Mouse (Mus musculus) limb, embryonic 10.5 days (tissue): Measurements from ENCODE around the gene Glra1. TPM values are rescaled to one million over a fixed set of nuclear protein-coding genes. Genes with fewer than 3 reads are reported as not detected.

Experiments used
- DNase-seq: peaks from one replicate; pipeline ENCODE4 v3.0.0-alpha.2; 2017; ENCODE audit warnings: low spot score
- H3K27ac ChIP-seq: fragments of 300-500 bp; sonication (generic); 2 replicates; pipeline ENCODE4 v1.5.1; 2016; ENCODE audit warnings: mild to moderate bottlenecking
- H3K27me3 ChIP-seq: fragments of 300-500 bp; sonication (generic); 2 replicates; pipeline ENCODE4 v1.6.1; 2016; ENCODE audit warnings: low read depth, mild to moderate bottlenecking; ENCODE audit not compliant: poor library complexity, severe bottlenecking
- H3K36me3 ChIP-seq: fragments of 300-500 bp; sonication (generic); 2 replicates; pipeline ENCODE4 v1.6.1; 2016; ENCODE audit warnings: mild to moderate bottlenecking, moderate library complexity
- H3K4me1 ChIP-seq: fragments of 300-500 bp; sonication (generic); 2 replicates; pipeline ENCODE4 v1.6.1; 2016
- H3K4me3 ChIP-seq: fragments of 300-500 bp; sonication (generic); 2 replicates; pipeline ENCODE4 v1.5.1; 2016; ENCODE audit warnings: mild to moderate bottlenecking, moderate library complexity
- H3K9me3 ChIP-seq: fragments of 300-500 bp; sonication (generic); replicated peaks from 2 replicates; pipeline ENCODE4 v1.6.1; 2016; ENCODE audit warnings: mild to moderate bottlenecking
- WGBS: fragments of 180-500 bp; shearing (Covaris S2); methylation state at CpG from one replicate; pipeline ENCODE4 v1.1.7; 2016; 5-methylcytosine and 5-hydroxymethylcytosine counted together
- polyA plus RNA-seq: library from polyadenylated mRNA; unstranded; fragments of >200 nt; fragmentation: Nextera tagmentation; extraction: Ambion mirVana; gene quantifications from 2 replicates; pipeline ENCODE4 v1.2.1, GENCODE M21; 2016

Glra1 gene
- polyA plus RNA-seq, 1 experiment from 2014 or later, result not detected

DNA sequence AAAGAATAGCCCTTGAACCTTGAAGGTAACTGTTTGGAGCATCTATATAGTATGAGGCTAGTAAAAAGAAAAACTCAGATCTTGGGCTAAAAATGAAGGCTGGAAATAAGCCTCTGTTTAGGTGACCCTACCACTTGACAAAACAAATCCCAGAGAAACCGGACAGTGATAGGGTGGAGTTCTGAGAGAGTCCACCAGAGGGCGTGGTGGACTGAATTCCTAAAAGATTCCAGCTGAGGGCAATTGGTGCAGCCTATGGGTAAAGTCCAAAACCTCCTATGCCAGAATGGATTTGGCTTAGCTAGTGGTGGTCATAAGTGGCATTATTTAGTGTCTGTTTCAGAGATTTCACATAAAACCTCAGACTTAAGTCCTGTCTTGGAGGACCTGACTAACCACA, 36.9 kb downstream of the Glra1 start:
- Histone ChIP-seq H3K27me3 (no peaks in the 10 kb centered on the region), H3K27ac (no peak overlapping the region), H3K36me3 (no peaks in the 10 kb centered on the region), H3K9me3 (no peaks in the 10 kb centered on the region), H3K4me1 (peaks cover 11% of the 10 kb centered on the region), H3K4me3 (no peak overlapping the region)
- peak; percentile 41 for DNase-seq
- 30% methylated on average over 2 of the region's 2 CpGs for WGBS

DNA sequence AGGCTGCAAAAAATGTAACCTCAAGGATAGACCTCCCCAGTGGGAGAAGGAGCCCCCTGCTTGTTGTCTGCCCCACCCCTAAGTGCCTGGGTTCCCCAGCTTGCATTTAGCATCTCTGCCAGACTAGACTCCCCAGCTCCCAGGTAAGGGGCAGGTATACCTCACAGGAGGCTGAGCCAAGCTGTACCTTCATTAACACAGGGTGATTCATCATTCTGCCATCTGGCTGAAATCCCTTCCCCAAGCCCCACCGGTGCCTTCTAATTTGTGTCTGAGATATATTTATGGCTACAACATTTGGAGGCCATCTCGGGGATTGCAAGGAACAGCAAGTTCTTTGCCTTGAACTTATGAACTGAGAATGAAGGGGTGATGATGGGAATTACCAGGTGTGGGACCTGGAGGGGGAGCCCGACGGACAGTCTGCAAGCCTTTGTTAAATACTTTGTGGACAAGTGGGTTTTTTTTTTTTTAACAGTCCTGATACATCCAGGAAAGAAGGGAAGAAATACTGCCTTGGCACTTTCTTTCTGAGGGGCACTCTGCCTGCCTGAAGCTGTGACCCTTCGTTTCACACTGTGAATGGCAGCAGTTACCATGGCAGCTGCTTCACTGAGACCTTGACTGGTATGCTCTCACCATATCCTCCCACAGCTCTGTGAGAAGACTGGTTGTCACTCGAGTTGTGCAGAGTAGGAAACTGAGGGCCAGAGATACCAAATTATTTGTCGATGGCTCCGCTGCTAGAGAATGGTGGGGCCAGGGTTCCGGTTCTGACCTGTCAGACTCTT, 41.5 kb downstream of the Glra1 start:
- Histone ChIP-seq H3K27ac (no peak overlapping the region), H3K36me3 (no peaks in the 10 kb centered on the region), H3K4me1 (peaks cover 11% of the 10 kb centered on the region), H3K27me3 (no peaks in the 10 kb centered on the region), H3K9me3 (no peaks in the 10 kb centered on the region), H3K4me3 (no peak overlapping the region)
- no peak for DNase-seq
- 47% methylated on average over 9 of the region's 9 CpGs for WGBS

DNA sequence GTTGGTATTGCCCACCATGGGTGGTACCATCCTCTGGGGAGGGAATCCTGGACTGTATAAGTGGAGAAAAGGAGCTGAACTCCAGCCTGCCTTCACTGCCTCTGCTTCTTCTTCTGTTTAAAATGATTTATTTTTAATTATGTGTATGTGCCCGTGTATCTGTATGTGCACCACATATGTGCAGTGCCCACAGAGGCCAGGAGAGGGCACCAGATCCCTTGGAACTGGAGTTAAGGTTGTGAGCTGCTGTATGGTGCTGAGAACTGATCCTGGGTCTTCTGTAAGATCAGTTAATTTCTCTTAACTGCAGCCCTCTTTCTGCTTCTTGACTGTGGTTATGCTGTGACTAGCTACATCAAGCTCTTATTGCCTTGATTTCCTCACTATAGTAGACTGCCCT, 62.3 kb downstream of the Glra1 start:
- 72% methylated on average over 1 of the region's 1 CpGs for WGBS
- Histone ChIP-seq H3K4me1 (no peaks in the 10 kb centered on the region), H3K9me3 (no peaks in the 10 kb centered on the region), H3K27ac (no peak overlapping the region), H3K4me3 (no peak overlapping the region), H3K36me3 (no peaks in the 10 kb centered on the region), H3K27me3 (no peaks in the 10 kb centered on the region)
- DNase-seq, result no peak

DNA sequence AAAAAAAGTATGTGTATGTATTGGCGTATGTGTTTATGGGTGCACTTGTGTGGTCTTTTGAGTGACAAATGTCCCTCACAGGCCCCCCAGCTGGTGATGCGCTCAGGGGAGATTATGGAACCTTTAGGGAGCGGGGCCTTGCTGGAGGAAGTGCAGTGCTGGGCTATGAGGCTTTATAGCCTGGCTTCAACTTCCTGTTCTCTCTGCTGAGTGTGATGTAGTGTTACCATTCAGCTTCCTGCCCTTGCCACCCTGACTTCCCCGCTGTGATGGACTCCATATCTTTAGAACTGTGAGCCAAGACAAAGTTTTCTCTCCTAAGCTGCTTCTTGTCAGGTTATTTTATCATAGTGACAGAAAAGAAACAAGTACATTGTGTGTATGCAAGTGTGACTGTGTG, 65.3 kb downstream of the Glra1 start:
- DNase-seq, result no peak
- Histone ChIP-seq H3K4me3 (no peak overlapping the region), H3K9me3 (no peaks in the 10 kb centered on the region), H3K27ac (no peak overlapping the region), H3K27me3 (no peaks in the 10 kb centered on the region), H3K36me3 (no peaks in the 10 kb centered on the region), H3K4me1 (peaks cover 3% of the 10 kb centered on the region; the same call in 1 of the 2 replicates)
- 69% methylated on average over 4 of the region's 4 CpGs for WGBS

DNA sequence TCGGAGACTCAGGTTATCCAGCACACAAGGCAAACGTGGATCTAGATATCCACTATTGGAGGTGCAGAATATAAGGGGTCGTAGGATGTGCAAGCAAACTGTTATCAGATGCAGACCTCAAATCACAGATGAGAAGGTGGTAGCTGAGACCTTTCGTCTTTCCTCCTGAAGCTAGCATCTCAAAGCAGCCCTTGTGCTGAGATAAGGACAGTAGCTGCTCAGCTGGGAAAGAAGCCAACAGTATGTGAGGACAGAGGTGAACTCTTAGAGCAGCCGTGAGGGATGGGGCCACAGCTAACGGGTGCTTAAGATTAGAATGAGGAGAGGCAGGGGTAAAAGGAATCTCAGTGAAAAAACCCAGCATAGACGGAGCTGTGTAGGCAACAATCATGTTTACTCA, 65.9 kb downstream of the Glra1 start:
- no peak for DNase-seq
- WGBS, result 76% methylated on average over 7 of the region's 7 CpGs
- H3K9me3 ChIP-seq, result no peaks in the 10 kb centered on the region

DNA sequence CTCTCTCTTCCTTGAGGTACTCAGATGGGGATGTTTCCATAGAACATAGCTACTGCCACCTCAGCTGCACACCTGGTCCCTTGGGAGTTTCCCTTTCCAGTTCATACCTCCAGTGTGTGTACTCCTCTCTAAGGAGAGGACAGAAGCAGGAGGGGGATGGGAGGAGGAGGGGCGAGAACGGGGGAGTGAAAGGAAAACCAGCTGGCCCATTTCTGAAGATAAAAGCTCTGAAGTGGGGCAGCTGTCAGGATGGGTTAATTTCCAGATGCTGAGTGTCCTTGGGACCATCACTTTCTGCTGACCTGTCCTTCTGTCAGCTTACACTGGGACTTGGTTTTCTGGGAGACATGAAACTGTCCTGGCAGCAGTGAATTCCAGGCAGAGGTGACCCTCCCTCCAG, 73.2 kb downstream of the Glra1 start:
- Histone ChIP-seq H3K27ac (no peak overlapping the region), H3K4me1 (peaks cover 3% of the 10 kb centered on the region; the same call in 1 of the 2 replicates), H3K9me3 (no peaks in the 10 kb centered on the region), H3K27me3 (no peaks in the 10 kb centered on the region), H3K4me3 (no peak overlapping the region), H3K36me3 (no peaks in the 10 kb centered on the region)
- WGBS, result 34% methylated on average over 2 of the region's 2 CpGs
- no peak for DNase-seq

More for the DNA sequence above, 65.9 kb downstream of the Glra1 start:
- no peaks in the 10 kb centered on the region for H3K36me3 ChIP-seq
- H3K27ac ChIP-seq, result no peak overlapping the region
- H3K4me3 ChIP-seq, result no peak overlapping the region
- H3K27me3 ChIP-seq, result no peaks in the 10 kb centered on the region
- peaks cover 3% of the 10 kb centered on the region; the same call in 1 of the 2 replicates for H3K4me1 ChIP-seq

DNA sequence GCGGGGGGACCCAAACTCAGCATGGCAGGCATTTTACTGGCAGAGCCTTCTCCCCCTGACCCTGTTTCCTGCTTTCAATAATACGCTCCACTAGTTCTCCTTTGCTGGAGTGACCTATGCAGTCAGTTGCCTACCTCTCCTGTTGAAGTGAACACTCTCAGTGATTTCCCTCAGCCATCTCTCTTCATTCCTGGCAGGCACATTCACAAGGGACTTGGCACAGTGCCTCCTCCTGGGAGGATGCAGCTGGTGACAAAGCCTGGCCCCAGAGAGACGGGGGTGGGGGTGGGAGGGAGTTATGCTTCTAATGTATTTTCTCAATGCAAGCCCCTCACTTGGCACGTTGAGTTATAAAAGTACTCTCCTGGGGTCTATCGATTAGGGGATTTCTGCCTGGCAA, 74.6 kb downstream of the Glra1 start:
- DNase-seq, result no peak
- Histone ChIP-seq H3K4me3 (no peak overlapping the region), H3K36me3 (no peaks in the 10 kb centered on the region), H3K27me3 (no peaks in the 10 kb centered on the region), H3K4me1 (peaks cover 2% of the 10 kb centered on the region; the same call in 1 of the 2 replicates), H3K9me3 (no peaks in the 10 kb centered on the region), H3K27ac (no peak overlapping the region)
- 78% methylated on average over 5 of the region's 5 CpGs for WGBS

DNA sequence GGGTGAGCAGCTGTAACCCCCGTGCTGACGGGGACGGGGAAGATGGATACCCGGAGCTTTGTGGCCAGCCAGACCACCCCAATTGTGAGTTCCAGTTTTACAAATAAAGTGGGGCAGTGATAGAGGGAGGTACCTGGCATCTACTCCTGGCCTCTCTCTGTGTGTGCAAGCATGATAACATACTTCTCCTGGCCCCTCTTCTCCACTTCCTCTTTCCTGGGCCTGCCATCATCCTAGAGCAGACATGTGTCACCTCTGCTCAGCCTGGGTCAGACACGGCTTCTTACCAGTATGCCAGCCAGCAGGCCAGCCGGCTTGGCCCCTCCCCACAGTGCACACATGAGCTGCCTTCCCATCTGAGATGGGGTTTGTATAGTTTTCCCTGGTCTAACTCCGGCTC, 77.3 kb downstream of the Glra1 start:
- no peak overlapping the region for H3K4me3 ChIP-seq
- DNase-seq, result no peak
- no peaks in the 10 kb centered on the region for H3K4me1 ChIP-seq
- H3K27me3 ChIP-seq, result no peaks in the 10 kb centered on the region
- no peak overlapping the region for H3K27ac ChIP-seq
- WGBS, result 84% methylated on average over 7 of the region's 7 CpGs
- no peaks in the 10 kb centered on the region for H3K36me3 ChIP-seq
- no peaks in the 10 kb centered on the region for H3K9me3 ChIP-seq

DNA sequence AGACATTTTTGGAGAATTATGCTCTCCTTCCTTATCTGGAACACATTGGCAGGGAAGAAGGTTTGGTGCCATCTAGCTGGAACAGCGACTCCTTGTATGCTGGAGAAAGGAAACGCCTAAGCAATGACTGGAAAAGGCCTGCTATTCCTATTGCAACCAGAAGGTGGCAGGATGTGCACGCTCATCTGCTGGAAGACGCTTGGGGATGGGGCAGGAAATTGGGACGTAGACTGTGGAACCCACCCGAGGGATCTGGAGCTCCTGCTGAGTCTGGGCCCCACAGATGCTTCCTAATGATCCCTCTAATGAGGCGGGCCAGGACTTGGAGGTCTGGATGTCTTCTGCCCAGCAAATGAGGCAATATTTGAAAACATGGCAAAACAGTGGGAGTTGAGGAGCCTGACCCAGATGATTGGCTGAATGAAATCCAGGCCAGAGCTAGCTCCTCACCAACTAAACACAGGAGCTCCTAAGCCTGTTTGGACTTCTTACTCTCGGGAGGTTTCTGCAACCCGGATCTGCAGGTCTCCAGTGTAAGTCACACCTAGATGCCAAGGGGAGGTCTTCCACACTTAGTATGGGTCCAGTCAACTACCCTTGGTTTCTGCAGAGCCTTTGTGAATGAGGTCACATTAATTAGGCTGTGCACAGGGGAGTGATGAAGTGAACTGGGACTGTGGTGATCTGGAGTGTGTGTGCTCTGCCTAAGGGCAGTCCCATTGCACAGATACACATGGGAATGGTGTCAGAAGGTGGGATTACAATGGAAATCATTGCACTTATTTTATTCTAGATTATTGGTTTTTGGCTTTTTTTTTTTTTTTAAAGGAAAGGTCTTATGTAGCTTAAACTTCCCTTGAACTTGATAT, 89.0 kb downstream of the Glra1 start:
- no peak overlapping the region for H3K27ac ChIP-seq
- WGBS, result 2% methylated on average over 9 of the region's 9 CpGs

DNA sequence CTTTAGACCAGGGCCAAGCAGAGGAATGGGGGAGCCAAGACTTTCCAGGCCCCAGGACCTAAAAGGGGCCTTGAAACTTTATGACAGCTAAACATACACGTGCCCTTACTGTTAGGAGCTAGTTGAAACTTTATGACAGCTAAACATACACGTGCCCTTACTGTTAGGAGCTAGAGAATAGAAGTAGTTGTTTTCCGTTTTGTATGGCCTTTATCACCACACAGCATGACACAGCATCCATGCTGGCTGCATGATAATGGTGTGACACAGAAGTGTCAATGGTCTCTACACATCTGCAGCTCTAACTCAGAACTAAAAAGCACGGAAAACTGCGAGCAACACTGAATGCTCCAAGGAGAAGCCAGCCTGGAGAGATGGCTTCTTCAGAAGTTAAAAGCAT, 90.3 kb downstream of the Glra1 start:
- H3K9me3 ChIP-seq, result no peaks in the 10 kb centered on the region
- no peak for DNase-seq

More for the DNA sequence above, 89.0 kb downstream of the Glra1 start:
- no peaks in the 10 kb centered on the region for H3K36me3 ChIP-seq
- no peaks in the 10 kb centered on the region for H3K9me3 ChIP-seq
- no peaks in the 10 kb centered on the region for H3K27me3 ChIP-seq
- DNase-seq, result peak; percentile 82
- no peaks in the 10 kb centered on the region for H3K4me1 ChIP-seq
- H3K4me3 ChIP-seq, result no peak overlapping the region

DNA sequence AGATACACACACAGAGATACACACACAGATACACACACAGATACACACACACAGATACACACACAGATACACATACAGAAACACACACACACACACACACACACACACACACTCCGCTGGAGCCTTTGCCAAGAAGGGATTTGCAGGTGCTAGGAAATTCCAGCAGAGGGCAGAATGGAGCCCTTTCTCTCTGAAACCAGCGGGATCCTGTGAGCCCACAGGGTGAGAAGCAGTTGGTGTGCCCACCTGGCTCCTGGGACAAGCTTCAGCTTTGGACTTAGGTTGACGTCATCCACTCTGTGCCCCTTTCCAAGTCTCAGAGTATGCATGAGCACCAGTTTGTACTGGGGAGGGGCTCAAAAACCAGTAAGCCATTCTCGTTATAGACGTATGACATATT, 96.6 kb downstream of the Glra1 start:
- H3K27ac ChIP-seq, result no peak overlapping the region
- H3K4me1 ChIP-seq, result no peaks in the 10 kb centered on the region
- H3K27me3 ChIP-seq, result no peaks in the 10 kb centered on the region
- H3K4me3 ChIP-seq, result no peak overlapping the region
- no peaks in the 10 kb centered on the region for H3K9me3 ChIP-seq
- H3K36me3 ChIP-seq, result no peaks in the 10 kb centered on the region
- no peak for DNase-seq
- WGBS, result 61% methylated on average over 5 of the region's 5 CpGs

More for the DNA sequence above, 90.3 kb downstream of the Glra1 start:
- 73% methylated on average over 5 of the region's 5 CpGs for WGBS
- Histone ChIP-seq H3K4me3 (no peak overlapping the region), H3K27me3 (no peaks in the 10 kb centered on the region), H3K27ac (no peak overlapping the region), H3K36me3 (no peaks in the 10 kb centered on the region), H3K4me1 (no peaks in the 10 kb centered on the region)

DNA sequence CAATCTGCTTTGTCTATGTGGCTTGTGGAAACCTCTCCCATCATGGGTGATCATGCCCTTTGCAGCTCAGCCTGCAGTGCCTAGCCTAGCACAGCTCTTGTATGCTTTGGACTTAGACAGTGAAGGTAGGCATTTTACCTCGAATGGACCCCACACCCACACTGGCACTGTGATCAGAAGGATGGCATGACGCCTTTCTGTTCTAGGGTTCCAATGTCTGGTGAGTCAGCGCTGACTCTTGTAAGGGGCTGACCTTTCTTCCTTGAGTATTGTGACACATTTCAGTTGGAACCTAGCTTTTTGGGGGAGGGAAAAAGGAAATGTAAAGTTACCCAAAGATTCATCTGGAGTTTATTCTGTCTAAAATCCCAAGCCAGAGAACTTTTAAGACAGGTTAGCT, 102.5 kb downstream of the Glra1 start:
- WGBS, result 90% methylated on average over 3 of the region's 3 CpGs
- H3K27ac ChIP-seq, result no peak overlapping the region
- no peak overlapping the region for H3K4me3 ChIP-seq
- H3K9me3 ChIP-seq, result no peaks in the 10 kb centered on the region
- H3K36me3 ChIP-seq, result peaks cover 27% of the 10 kb centered on the region
- H3K27me3 ChIP-seq, result no peaks in the 10 kb centered on the region
- DNase-seq, result no peak
- H3K4me1 ChIP-seq, result no peaks in the 10 kb centered on the region

DNA sequence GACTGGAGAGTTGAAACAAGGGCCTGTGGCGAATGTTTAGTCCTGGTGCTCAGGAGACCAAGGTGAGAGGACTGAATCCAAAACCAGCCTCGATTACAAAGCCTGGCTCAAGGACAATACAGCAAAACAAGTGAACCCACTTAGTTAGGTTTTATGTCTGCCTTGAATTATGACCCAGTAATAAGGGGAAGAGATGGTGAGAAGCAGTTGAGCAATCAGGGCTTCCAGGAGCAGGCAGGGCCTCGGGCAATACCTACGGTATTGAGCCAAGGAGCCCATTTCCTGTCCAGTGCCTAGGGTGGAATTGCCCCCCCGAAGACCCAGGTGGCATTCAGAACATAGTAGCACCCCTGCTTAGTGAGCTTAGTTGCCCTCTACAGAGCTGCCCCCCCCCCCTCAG, 105.1 kb downstream of the Glra1 start:
- H3K9me3 ChIP-seq, result no peaks in the 10 kb centered on the region
- no peak for DNase-seq
- H3K4me1 ChIP-seq, result no peaks in the 10 kb centered on the region
- H3K27ac ChIP-seq, result no peak overlapping the region
- no peaks in the 10 kb centered on the region for H3K27me3 ChIP-seq
- H3K36me3 ChIP-seq, result peaks cover 53% of the 10 kb centered on the region
- H3K4me3 ChIP-seq, result no peak overlapping the region
- WGBS, result 79% methylated on average over 5 of the region's 5 CpGs
